Mouse (Mus musculus): ENCODE measurements at regions not wholly inside any gene's neighbourhood (a gene's known extent, or its start where the extent isn't known, plus 50 kb on each side); places are given as distances from the start of the nearest gene placed in this dataset.
"Not testable (repeated sequence)": the region's sequence is repeated elsewhere in the genome, so short reads cannot be mapped to it uniquely, and the experiment has no call there.

DNA sequence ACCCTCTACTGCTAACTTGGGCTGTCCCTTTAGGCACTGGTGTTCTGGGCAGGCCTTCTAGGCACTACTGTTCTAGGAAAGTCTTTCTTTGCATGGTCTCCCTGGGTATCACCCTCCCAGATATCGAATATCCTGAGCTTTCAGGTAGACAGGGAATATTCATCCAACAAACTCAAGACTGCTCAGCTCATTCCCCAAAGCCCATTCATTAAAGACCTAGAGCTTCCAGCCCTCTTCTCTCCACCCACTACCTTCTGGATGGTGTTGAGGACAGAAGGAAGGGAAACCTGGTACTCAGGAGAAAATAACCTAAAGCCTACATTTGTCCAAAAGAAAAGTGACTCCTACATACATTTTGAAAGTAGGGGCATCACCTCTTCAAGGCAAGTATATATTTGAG is 420.0 kb downstream of the Tcerg1l start:
- Histone ChIP-seq H3K9ac (ENCODE audit: low read depth, low read length) (no peak overlapping the region), H3K27me3 (ENCODE audit: control insufficient read depth, insufficient read depth, low read depth, low read length) (no peaks in the 10 kb centered on the region), H3K36me3 (ENCODE audit: control insufficient read depth, insufficient read depth) (no peaks in the 10 kb centered on the region), H3K27ac (ENCODE audit: low read length) (no peak overlapping the region), H3K4me3 (ENCODE audit: low read depth, low read length) (no peak overlapping the region), H3K4me1 (ENCODE audit: control insufficient read depth, low read depth, low read length) (no peaks in the 10 kb centered on the region), H3K9me3 (replicated peaks; ENCODE audit: control insufficient read depth, low read length) (no peaks in the 10 kb centered on the region), H3K4me2 (ENCODE audit: low read depth, low read length) (no peak overlapping the region)
- 22% methylated on average over 1 of the region's 1 CpGs for WGBS (ENCODE audit: insufficient replicate concordance)
- no peak for ATAC-seq (ENCODE audit: low read depth)

DNA sequence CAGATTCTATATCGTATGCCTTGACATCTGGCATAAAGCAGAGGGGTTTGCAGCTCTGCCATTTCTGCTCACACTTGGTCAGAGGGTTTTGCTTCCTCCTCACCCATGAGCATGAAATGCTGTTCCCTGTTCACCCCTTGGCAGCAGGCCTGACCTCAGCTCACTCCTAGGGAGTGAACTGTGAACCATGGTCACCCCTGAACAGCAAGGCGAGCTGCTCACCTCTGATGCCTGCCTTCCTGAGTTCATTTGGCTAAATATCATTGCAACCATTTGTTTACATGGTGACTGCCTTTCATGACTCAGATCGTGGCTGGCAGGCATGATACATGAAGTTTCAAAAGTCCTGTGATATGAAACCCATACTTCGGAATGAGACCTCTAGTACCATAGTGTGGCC is 418.2 kb downstream of the Tcerg1l start:
- ATAC-seq (ENCODE audit: low read depth) = no peak
- no peak overlapping the region for H3K4me3 ChIP-seq (ENCODE audit: low read depth, low read length)
- H3K27me3 ChIP-seq (ENCODE audit: control insufficient read depth, insufficient read depth, low read depth, low read length) = no peaks in the 10 kb centered on the region
- H3K36me3 ChIP-seq (ENCODE audit: control insufficient read depth, insufficient read depth) = no peaks in the 10 kb centered on the region
- H3K27ac ChIP-seq (ENCODE audit: low read length) = no peak overlapping the region
- no peaks in the 10 kb centered on the region for H3K4me1 ChIP-seq (ENCODE audit: control insufficient read depth, low read depth, low read length)
- no peaks in the 10 kb centered on the region for H3K9me3 ChIP-seq (replicated peaks; ENCODE audit: control insufficient read depth, low read length)
- H3K9ac ChIP-seq (ENCODE audit: low read depth, low read length) = no peak overlapping the region
- H3K4me2 ChIP-seq (ENCODE audit: low read depth, low read length) = no peak overlapping the region
- 55% methylated on average over 4 of the region's 4 CpGs for WGBS (ENCODE audit: insufficient replicate concordance)

- no peak overlapping the region for H3K4me3 ChIP-seq (ENCODE audit: low read depth, low read length)
- H3K27me3 ChIP-seq (ENCODE audit: control insufficient read depth, insufficient read depth, low read depth, low read length) = no peaks in the 10 kb centered on the region
- ATAC-seq (ENCODE audit: low read depth) = no peak
- no peaks in the 10 kb centered on the region for H3K9me3 ChIP-seq (replicated peaks; ENCODE audit: control insufficient read depth, low read length)
- no peaks in the 10 kb centered on the region for H3K4me1 ChIP-seq (ENCODE audit: control insufficient read depth, low read depth, low read length)
- no peak overlapping the region for H3K9ac ChIP-seq (ENCODE audit: low read depth, low read length)
- no peak overlapping the region for H3K27ac ChIP-seq (ENCODE audit: low read length)
- WGBS (ENCODE audit: insufficient replicate concordance) = 58% methylated on average over 2 of the region's 3 CpGs
- H3K4me2 ChIP-seq (ENCODE audit: low read depth, low read length) = no peak overlapping the region
- no peaks in the 10 kb centered on the region for H3K36me3 ChIP-seq (ENCODE audit: control insufficient read depth, insufficient read depth)
Observed at GRCm38 (mm10) chr7:138005806-138006205, 391.7 kb downstream of the Tcerg1l start.

DNA sequence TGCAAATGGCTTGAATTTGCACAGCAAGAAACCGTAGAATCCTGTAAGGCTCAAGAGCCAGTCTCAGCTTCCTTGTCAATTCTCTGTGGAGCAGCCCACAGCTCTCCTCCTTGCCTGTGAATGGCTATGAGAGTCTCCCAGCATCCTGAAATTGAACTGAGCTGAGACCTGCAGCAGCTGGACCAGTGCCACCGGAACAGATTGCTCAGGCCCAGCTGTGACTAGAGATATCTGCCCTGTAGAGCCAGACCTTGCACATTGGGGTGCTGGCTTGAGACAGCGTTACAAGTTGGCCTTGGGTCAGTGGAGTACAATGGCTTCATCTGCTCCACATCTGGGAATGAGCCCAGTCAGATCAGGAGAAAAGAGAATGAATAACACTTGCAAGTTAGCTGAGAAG is 390.6 kb downstream of the Tcerg1l start:
- Histone ChIP-seq H3K4me2 (ENCODE audit: low read depth, low read length) (no peak overlapping the region), H3K27ac (ENCODE audit: low read length) (no peak overlapping the region), H3K36me3 (ENCODE audit: control insufficient read depth, insufficient read depth) (no peaks in the 10 kb centered on the region), H3K4me1 (ENCODE audit: control insufficient read depth, low read depth, low read length) (no peaks in the 10 kb centered on the region), H3K27me3 (ENCODE audit: control insufficient read depth, insufficient read depth, low read depth, low read length) (no peaks in the 10 kb centered on the region), H3K9ac (ENCODE audit: low read depth, low read length) (no peak overlapping the region), H3K4me3 (ENCODE audit: low read depth, low read length) (no peak overlapping the region), H3K9me3 (replicated peaks; ENCODE audit: control insufficient read depth, low read length) (no peaks in the 10 kb centered on the region)
- no peak for ATAC-seq (ENCODE audit: low read depth)
- 53% methylated on average over 3 of the region's 3 CpGs for WGBS (ENCODE audit: insufficient replicate concordance)

DNA sequence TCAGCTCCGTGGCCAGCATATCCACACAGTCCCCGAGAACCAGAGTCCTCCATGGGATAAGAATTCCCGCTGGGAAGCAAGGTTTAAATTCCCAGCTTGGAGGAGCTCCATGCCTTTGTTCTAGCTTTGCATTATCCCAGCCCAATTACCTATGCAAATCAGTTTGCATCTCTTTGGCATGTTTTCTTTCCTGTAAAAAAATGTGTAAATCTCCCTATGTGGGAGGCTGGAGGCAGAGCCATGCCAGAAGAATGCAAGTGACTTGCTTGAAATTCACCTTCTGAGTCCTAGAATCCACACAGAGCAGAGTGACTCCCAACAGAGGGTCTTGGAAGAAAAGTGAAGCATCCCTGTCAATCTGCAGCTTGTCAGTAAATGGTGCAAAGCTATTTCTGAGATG is 388.9 kb downstream of the Tcerg1l start:
- no peak overlapping the region for H3K4me3 ChIP-seq (ENCODE audit: low read depth, low read length)
- 12% methylated on average over 3 of the region's 3 CpGs for WGBS (ENCODE audit: insufficient replicate concordance)

GRCm38 (mm10) chr7:138024021-138024420 is 373.5 kb downstream of the Tcerg1l start:
- ATAC-seq (ENCODE audit: low read depth); H3K9ac ChIP-seq (ENCODE audit: low read depth, low read length); H3K27ac ChIP-seq (ENCODE audit: low read length); H3K4me2 ChIP-seq (ENCODE audit: low read depth, low read length); H3K36me3 ChIP-seq (ENCODE audit: control insufficient read depth, insufficient read depth); H3K27me3 ChIP-seq (ENCODE audit: control insufficient read depth, insufficient read depth, low read depth, low read length); H3K9me3 ChIP-seq (replicated peaks; ENCODE audit: control insufficient read depth, low read length); H3K4me1 ChIP-seq (ENCODE audit: control insufficient read depth, low read depth, low read length); H3K4me3 ChIP-seq (ENCODE audit: low read depth, low read length): not testable (repeated sequence)
- WGBS (ENCODE audit: insufficient replicate concordance) = 44% methylated on average over 1 of the region's 1 CpGs

More for the DNA sequence above, 388.9 kb downstream of the Tcerg1l start:
- H3K4me1 ChIP-seq (ENCODE audit: control insufficient read depth, low read depth, low read length) = no peaks in the 10 kb centered on the region
- no peak overlapping the region for H3K27ac ChIP-seq (ENCODE audit: low read length)
- no peak overlapping the region for H3K9ac ChIP-seq (ENCODE audit: low read depth, low read length)
- ATAC-seq (ENCODE audit: low read depth) = no peak
- H3K4me2 ChIP-seq (ENCODE audit: low read depth, low read length) = no peak overlapping the region
- no peaks in the 10 kb centered on the region for H3K36me3 ChIP-seq (ENCODE audit: control insufficient read depth, insufficient read depth)
- no peaks in the 10 kb centered on the region for H3K27me3 ChIP-seq (ENCODE audit: control insufficient read depth, insufficient read depth, low read depth, low read length)
- H3K9me3 ChIP-seq (replicated peaks; ENCODE audit: control insufficient read depth, low read length) = no peaks in the 10 kb centered on the region

GRCm38 (mm10) chr7:138051696-138052095 is 345.8 kb downstream of the Tcerg1l start:
- H3K9ac ChIP-seq (ENCODE audit: low read depth, low read length) = no peak overlapping the region
- H3K27ac ChIP-seq (ENCODE audit: low read length) = no peak overlapping the region
- 55% methylated on average over 2 of the region's 2 CpGs for WGBS (ENCODE audit: insufficient replicate concordance)
- no peak for ATAC-seq (ENCODE audit: low read depth)
- H3K4me2 ChIP-seq (ENCODE audit: low read depth, low read length) = no peak overlapping the region
- H3K36me3 ChIP-seq (ENCODE audit: control insufficient read depth, insufficient read depth) = no peaks in the 10 kb centered on the region
- H3K4me1 ChIP-seq (ENCODE audit: control insufficient read depth, low read depth, low read length) = no peaks in the 10 kb centered on the region
- no peaks in the 10 kb centered on the region for H3K27me3 ChIP-seq (ENCODE audit: control insufficient read depth, insufficient read depth, low read depth, low read length)
- no peak overlapping the region for H3K4me3 ChIP-seq (ENCODE audit: low read depth, low read length)
- H3K9me3 ChIP-seq (replicated peaks; ENCODE audit: control insufficient read depth, low read length) = no peaks in the 10 kb centered on the region

DNA sequence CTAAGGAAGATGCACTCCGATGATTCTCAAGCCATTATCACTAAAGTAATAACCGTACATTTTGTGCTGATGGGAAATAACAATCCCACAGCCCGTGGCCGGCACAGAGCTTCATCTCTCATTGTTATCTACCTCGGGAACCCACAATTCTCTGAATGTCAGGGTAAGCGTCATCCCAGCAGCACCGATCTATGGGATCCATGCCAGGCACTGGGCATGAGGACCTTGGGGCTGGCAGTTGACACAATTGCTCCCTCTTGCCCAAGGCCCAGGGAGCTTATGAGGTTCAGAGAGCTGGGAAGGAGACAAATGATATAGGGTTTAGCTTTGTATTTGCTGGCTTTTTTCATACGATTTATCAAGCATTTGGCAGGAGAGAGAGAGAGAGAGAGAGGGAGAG is 342.8 kb downstream of the Tcerg1l start:
- Histone ChIP-seq H3K9me3 (replicated peaks; ENCODE audit: control insufficient read depth, low read length) (no peaks in the 10 kb centered on the region), H3K4me3 (ENCODE audit: low read depth, low read length) (no peak overlapping the region), H3K36me3 (ENCODE audit: control insufficient read depth, insufficient read depth) (no peaks in the 10 kb centered on the region), H3K27ac (ENCODE audit: low read length) (no peak overlapping the region), H3K4me1 (ENCODE audit: control insufficient read depth, low read depth, low read length) (no peaks in the 10 kb centered on the region), H3K4me2 (ENCODE audit: low read depth, low read length) (no peak overlapping the region), H3K27me3 (ENCODE audit: control insufficient read depth, insufficient read depth, low read depth, low read length) (no peaks in the 10 kb centered on the region), H3K9ac (ENCODE audit: low read depth, low read length) (no peak overlapping the region)
- 64% methylated on average over 8 of the region's 8 CpGs for WGBS (ENCODE audit: insufficient replicate concordance)
- ATAC-seq (ENCODE audit: low read depth) = no peak

DNA sequence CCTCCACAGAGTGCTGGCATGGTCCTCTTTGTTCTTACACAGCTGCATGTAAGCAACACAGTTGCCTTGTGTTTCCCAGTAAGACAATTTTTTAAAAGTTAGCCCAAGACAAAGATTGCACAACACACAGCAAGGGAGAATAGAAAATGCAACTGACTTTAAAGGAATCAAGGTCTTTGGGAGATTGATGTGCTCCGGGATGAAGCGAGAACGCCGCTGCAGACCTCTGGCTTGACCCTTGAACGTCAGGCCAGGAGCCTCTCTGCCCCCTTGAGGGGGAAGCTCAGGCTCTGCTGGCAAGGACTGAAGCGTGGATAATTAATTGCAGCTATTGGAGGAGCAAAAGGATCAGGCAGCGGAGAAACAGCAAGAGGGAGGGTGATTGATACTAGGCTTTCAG is 336.4 kb downstream of the Tcerg1l start:
- Histone ChIP-seq H3K27me3 (ENCODE audit: control insufficient read depth, insufficient read depth, low read depth, low read length) (no peaks in the 10 kb centered on the region), H3K4me3 (ENCODE audit: low read depth, low read length) (no peak overlapping the region), H3K27ac (ENCODE audit: low read length) (no peak overlapping the region), H3K4me2 (ENCODE audit: low read depth, low read length) (no peak overlapping the region), H3K4me1 (ENCODE audit: control insufficient read depth, low read depth, low read length) (no peaks in the 10 kb centered on the region), H3K9ac (ENCODE audit: low read depth, low read length) (no peak overlapping the region), H3K36me3 (ENCODE audit: control insufficient read depth, insufficient read depth) (no peaks in the 10 kb centered on the region), H3K9me3 (replicated peaks; ENCODE audit: control insufficient read depth, low read length) (no peaks in the 10 kb centered on the region)
- WGBS (ENCODE audit: insufficient replicate concordance) = 50% methylated on average over 7 of the region's 7 CpGs
- ATAC-seq (ENCODE audit: low read depth) = no peak

GRCm38 (mm10) chr7:138066921-138067320 is 330.6 kb downstream of the Tcerg1l start:
- no peak overlapping the region for H3K9ac ChIP-seq (ENCODE audit: low read depth, low read length)
- H3K9me3 ChIP-seq (replicated peaks; ENCODE audit: control insufficient read depth, low read length) = no peaks in the 10 kb centered on the region
- no peaks in the 10 kb centered on the region for H3K36me3 ChIP-seq (ENCODE audit: control insufficient read depth, insufficient read depth)
- no peak overlapping the region for H3K4me2 ChIP-seq (ENCODE audit: low read depth, low read length)
- no peaks in the 10 kb centered on the region for H3K4me1 ChIP-seq (ENCODE audit: control insufficient read depth, low read depth, low read length)
- H3K4me3 ChIP-seq (ENCODE audit: low read depth, low read length) = no peak overlapping the region
- H3K27ac ChIP-seq (ENCODE audit: low read length) = no peak overlapping the region
- no peak for ATAC-seq (ENCODE audit: low read depth)
- H3K27me3 ChIP-seq (ENCODE audit: control insufficient read depth, insufficient read depth, low read depth, low read length) = no peaks in the 10 kb centered on the region
- WGBS (ENCODE audit: insufficient replicate concordance) = 64% methylated on average over 4 of the region's 4 CpGs

Measured in liver, embryonic 16.5 days (tissue).